Mouse (Mus musculus) c-Kit-positive CD71-negative TER-119-negative erythroid progenitor cells, embryonic 14.5 days (primary cell): ENCODE data around the gene H2-Q2.
"Not testable (repeated sequence)": the region's sequence is repeated elsewhere in the genome, so short reads cannot be mapped to it uniquely, and the experiment has no call there.

Experiments used
- DNase-seq: peaks from one replicate; pipeline ENCODE4 v3.0.0-alpha.2; 2013; ENCODE audit warnings: low read depth

Gene H2-Q2

GRCm38 (mm10) chr17:35342071-35342671 lies at the start of gene H2-Q2:
Gene H2-Q2, plus strand, starts transcription at chr17:35342242.
- no peak for DNase-seq

GRCm38 (mm10) chr17:35295796-35296195 lies 46.2 kb upstream of the H2-Q2 start:
- peak; percentile 64 for DNase-seq

GRCm38 (mm10) chr17:35300261-35300945 lies 41.6 kb upstream of the H2-Q2 start:
- DNase-seq, result not testable (repeated sequence)

DNA sequence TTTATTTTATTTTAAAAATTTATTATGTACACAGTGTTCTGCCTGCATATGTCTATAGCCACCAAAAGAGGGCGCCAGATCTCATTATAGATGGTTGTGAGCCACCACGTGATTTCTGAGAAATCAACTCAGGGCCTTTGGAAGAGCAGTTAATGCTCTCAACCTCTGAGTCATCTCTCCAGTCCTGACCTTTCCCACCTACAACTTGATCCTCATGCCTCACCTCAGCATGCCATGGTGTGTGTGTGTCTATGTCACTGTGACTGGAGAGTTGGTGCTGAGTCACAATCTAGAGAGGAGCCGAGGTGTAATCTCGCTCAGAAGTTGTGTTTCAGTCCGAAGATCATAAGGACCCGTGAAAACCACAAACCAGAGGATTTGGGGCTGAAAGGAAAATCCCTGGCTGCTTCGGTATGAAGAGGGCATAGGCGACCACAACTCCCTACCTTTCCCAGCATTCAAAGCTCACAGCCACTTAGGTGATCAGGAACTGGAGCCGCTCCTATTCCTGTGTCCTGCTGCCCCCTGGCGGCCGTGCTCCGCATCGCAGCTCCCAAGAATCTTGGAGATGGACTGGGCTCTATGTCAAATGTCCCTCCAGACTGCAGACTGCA lies 40.3 kb upstream of the H2-Q2 start:
- DNase-seq, result peak; percentile 74

DNA sequence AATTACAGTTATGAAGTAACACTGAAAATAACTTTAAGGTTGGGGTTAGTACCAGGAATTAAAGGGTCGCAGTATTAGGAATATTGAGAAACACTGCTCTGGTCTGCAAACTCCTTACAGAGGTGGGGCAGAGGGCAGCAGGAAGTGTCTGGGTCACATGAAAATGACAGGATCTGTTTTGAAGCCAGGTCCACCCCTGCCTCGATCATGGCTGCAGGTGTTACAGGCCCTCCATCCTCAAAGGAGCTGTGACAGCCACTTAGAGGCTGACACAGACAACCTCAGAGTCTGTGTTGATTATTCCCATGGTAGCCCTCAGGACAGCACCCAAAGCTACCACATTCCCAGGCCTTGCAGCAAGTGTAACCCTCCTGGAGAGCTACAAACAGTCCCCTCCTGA lies 38.8 kb upstream of the H2-Q2 start:
- DNase-seq, result no peak

DNA sequence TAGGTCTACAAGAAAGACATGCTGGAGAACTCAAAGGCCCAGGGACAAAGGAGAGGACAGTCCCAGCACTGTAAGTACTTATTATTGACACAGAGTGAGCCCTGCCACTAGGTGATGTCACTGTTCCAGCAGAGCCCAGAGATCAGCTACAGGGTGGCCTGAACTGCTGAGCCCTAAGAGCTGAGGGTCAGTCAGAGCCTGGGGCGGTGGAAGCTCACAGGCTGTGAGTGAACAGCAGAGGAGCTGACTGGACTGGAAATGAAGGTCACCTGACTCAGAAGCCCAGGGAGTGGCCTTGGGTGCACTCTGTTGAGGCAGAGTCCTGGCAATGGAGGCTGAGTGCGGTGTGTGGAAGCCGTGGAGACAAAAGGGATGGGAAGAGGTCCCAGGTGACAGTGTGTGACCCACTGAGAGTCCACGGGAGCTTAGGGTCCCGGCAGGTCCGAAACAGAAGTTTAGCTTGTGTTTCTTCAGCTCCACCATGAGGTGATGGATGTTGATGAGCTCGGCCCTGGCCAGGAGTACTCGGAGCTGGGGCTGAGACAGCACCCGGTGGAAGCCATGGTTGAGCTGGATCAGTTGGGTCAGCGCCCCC lies 38.2 kb upstream of the H2-Q2 start:
- no peak for DNase-seq

DNA sequence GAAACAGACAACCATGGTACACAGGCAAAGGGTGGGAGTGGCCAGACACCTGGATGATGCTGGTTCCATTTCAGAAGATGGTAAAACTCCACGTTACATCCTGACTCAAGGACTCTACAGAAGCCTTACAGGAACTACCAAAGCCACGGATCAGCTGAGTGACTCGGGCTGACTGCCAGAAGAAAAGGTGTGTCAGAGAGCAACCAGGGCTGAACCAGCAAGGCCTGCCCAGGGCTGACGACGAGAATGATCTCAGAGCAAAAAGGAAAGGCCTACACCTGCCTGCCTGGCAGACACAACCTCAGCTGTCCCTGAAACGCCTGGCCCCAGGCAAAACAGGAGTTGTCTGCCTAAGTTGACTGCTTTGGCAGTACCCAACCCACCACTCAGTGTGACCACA lies 37.6 kb upstream of the H2-Q2 start:
- DNase-seq, result no peak

DNA sequence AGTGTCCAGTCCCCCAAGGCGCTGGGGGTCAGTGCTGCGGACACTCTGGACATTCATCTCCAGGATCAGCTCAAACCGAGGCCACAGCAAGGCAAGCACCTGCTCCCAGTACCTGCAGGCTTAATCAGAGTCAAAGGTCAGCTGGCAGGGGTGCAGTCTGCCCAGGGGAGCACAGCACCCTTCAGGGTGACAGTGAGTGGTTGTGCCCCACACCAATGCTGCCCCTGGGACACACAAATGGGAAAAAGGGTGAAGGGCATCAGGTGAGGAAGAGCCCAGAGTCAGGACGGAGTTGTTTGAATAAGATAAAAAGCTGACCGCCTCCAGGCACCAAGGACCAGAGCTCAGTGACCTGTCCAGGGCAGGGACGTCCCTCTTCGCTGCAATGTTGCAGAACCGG lies 37.1 kb upstream of the H2-Q2 start:
- not testable (repeated sequence) for DNase-seq

- no peak for DNase-seq
These were observed 23.4 kb upstream of the H2-Q2 start for GRCm38 (mm10) chr17:35318671-35319070.

DNA sequence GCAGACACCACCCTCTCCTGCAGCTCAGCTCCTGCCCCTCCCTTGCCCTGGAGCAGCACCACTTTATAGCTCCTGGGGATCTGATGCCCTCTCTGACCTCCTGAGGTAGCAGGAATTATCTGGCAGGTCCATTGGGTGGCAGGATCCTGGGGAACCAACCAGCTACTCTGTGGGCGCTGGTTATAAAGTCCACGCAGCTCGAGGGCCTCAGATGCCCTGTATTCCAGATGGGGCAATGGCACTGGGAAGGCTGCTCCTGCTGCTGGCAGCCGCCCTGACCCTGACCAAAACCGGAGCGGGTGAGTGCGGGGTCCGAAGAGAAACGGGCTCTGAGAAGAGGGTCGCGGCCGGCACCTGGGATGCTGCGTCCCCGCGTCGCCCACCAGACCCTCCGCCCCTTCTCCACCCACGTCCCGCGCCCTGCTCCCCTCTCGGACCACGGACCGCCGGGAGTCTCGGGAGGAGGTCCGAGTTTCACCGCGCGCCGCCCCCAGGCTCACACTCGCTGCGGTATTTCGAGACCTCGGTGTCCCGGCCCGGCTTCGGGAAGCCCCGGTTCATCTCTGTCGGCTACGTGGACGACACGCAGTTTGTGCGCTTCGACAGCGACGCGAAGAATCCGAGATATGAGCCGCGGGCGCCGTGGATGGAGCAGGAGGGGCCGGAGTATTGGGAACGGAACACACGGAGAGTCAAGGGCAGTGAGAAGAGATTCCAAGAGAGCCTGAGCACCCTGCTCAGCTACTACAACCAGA lies 21.5 kb upstream of the H2-Q2 start, which contains the start of gene H2-Q1:
TSS of gene H2-Q1 (plus strand) at position 79 of the 755 bp plus-strand sequence.
- no peak for DNase-seq

DNA sequence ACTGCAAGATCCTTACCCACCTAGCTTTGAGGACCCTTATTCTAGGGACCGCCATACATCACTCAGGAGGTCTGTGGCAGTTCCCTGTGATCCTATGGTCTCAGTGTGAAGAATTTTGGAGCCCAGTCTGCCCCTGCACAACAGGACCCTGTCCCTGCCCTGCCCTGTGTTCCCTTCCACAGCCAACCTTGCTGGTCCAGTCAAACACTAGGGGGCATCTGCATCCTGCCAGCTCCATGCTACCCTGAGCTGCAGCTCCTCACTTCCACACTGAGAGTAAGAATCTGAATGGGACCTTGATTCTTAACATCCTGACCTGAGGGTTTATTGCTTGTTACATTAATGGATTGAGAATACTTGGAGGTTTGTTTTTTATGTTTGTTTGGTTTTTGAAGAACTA lies 16.9 kb upstream of the H2-Q2 start:
- not testable (repeated sequence) for DNase-seq

DNA sequence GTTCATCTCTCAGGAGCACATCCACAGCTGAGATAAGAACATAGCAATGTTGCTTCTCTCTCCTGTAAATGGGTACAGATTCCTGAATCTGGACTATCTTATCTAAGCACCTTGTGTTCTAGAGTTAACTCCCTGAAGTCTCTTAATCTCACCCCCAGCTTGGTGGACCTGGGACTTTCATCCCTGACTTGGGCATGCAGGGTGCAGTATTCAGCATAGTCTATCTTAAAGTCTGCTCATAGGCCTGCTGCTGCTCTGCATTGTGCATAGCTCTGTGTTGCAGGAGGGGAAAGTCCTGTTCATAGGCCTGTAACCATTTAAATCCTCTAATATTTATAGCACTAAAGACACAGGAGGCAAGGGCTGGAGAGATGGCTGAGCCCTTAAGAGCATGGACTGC lies 16.0 kb upstream of the H2-Q2 start:
- DNase-seq, result not testable (repeated sequence)

GRCm38 (mm10) chr17:35329714-35330113 lies 12.3 kb upstream of the H2-Q2 start:
- DNase-seq, result not testable (repeated sequence)

GRCm38 (mm10) chr17:35331546-35331945 lies 10.5 kb upstream of the H2-Q2 start:
- DNase-seq, result not testable (repeated sequence)

DNA sequence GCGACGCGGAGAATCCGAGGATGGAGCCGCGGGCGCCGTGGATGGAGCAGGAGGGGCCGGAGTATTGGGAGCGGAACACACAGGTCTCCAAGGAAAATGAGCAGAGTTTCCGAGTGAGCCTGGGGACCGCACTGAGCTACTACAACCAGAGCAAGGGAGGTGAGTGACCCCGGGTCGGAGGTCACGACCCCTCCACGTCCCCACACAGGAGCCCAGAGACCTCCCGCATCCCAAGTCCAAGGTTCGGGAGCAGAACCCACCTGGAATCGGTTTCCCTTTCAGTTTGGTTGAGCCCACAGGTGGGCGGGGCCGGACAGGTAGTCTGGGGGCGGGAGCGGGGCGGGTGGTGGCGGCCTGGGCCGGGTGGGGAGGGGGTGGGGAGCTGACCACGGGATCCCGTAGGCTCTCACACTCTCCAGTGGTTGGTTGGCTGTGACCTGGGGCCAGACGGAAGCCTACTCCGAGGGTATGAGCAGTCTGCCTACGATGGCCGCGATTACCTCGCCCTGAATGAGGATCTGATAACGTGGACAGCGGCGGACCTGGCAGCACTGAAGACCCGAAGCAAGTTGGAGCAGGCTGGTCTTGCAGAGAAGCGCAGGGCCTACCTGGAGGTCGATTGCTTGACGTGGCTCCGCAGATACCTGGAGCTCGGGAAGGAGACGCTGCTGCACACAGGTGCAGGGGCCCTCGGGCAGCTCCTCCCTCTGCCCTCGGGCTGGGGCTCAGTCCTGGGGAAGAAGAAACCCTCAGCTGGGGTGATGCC lies 852 bp downstream of the H2-Q2 start:
- DNase-seq, result no peak

- not testable (repeated sequence) for DNase-seq
These were observed 5.6 kb downstream of the H2-Q2 start for GRCm38 (mm10) chr17:35347659-35348058.

DNA sequence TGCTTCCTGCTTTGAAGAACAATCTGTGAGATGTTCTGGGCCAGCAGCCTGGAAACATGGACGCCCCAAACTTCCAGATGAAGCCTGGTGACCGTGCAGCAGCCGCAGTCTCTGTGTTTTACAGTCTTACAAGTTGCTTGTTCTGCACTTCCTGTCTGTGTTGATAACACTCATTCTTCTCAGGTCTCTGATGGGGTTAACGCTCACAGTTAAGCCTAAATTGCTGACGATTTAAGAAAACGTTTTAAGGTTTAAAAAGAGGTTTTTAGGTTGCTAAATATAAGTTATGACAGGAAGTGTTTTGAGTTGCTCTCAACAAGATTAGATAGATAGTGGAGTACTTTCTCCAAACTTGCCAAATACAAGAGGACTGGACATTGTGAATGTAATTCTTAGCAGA lies 11.2 kb downstream of the H2-Q2 start:
- not testable (repeated sequence) for DNase-seq

- DNase-seq, result no peak
These were observed 12.0 kb downstream of the H2-Q2 start for GRCm38 (mm10) chr17:35354071-35354470.

DNA sequence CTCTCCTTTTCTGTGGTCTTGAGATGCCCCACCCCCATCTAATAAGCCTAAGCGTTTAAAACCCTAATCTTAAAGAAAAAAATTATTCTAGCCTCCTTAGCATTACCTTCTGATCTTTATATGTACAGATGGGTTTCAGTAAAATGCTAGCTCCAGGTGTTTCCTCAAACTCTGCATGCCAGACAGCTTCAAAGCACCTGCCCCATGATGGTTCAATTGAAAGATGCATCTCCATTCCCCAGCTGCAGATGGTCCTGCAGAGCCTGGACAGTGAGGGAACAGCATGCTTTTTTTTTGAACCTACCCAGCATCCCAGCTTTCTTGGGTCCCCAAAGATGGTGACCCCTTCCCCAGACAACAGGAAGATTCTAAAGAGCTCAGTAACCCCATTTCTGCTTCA lies 15.0 kb downstream of the H2-Q2 start:
- DNase-seq, result no peak

DNA sequence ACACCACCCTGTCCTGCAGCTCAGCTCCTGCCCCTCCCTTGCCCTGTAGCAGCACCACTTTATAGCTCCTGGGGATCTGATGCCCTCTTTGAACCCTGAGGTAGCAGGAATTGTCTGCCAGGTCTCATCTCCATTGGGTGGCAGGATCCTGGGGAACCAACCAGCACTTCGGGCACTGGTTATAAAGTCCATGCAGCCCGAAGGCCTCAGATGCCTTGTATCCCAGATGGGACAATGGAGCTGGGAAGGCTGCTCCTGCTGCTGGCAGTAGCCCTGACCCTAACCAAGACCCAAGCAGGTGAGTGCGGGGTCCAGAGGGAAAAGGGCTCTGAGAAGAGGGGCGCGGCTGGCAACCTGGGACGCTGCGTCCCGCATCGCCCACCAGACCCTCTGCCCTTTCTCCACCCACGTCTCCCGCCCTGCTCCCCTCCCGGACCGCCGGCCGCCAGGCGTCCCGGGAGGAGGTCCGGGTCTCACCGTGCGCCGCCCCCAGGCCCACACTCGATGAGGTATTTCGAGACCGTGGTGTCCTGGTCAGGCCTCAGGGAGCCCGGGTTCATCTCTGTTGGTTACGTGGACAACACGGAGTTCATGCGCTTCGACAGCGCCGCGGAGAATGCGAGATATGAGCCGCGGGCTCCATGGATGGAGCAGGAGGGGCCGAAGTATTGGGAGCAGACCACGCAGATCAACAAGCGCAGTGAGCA lies 16.9 kb downstream of the H2-Q2 start:
- no peak for DNase-seq

DNA sequence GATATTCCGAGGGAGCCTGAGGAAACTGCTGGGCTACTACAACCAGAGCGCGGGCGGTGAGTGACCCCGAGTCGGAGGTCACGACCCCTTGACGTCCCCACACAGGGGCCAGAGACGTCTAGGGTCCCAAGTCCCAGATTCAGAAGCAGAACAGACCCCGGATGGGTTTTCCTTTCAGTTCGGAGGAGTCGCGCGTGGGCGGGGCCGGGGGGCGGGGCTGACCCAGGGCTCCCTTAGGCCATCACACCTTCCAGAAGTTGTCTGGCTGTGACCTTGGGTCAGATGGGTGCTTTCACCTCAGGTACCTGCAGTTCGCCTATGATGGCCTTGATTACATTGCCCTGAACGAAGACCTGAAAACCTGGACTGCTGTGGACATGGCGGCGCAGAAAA lies 17.4 kb downstream of the H2-Q2 start:
- DNase-seq, result no peak
